9 mouse cellular contexts compared by ENCODE assay signal in the genomic region with DNA sequence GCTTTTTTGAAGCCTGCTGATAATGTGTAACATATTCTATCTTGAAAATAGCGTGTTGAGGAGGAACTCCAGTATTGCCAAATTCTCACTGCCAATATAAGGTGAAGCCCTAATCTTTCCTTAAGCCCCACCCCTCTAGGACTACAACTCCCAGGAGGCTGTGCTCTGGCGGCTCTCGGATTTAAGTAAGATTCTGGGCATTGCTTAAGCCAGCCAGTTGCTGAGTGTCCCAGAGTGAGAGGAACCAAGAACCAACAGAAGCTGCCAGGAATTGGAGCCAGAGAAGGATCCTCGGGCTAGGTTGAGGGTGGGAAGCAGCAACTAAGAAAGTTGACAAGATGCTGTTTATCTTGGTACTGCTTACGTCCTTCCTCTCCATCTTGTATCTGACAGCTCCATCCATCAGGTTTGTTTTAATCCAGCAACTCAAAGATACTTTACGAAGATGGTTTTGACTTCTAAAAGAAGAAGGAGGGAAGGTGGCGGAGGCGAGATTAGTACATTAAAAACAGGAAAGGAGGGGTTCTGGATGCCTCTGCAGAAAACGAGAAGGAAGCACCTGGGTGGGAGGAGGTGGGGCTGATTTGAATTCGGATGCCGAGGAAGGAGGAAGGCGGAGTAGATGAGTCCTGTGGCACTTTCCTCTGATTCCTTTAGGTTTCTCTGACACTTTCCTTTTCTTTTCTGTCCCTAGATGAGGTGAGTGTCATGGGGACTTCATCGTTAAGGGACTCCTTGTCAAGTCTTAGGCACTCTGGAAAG. TPM values are rescaled to one million over a fixed set of nuclear protein-coding genes. Genes with fewer than 3 reads are reported as not detected.
A peak's percentile ranks its signal among the peaks of the same experiment; 100 is the strongest.
DNase-seq lines count a peak whose midpoint lies in the region; ATAC-seq and TF ChIP-seq lines count a peak whose summit lies in the region.
"Had no signal": no experiment of that assay in that cellular context is flagged by ENCODE, and none has a peak within 500 bp of the region (broad histone marks: within the 10 kb centered on the region; RNA-seq: fewer than 3 reads in every experiment).

TSS of gene Rdh12 (plus strand) at position 212 of the 762 bp plus-strand sequence.

- WGBS in bone marrow, adult 2 months, result under 1% methylated on average over 13 of the region's 13 CpGs

- TF ChIP-seq POLR2A in bone marrow, adult 2 months (IDR thresholded peaks at IDR 0.05; ENCODE audit: borderline replicate concordance, control insufficient read depth, low read depth, low read length), result no peak

- DNase-seq in gastrocnemius, adult 18-20 months (ENCODE audit: low spot score), result peak; percentile 40
- DNase-seq in gastrocnemius, postnatal 10 days, result no peak
- peak; percentile 20 for DNase-seq in fibroblast of lung, adult 2 months (ENCODE audit: low read depth)
- peak; percentile 23 to 43 for DNase-seq in left cerebral cortex, postnatal 14 days (ENCODE audit: low spot score in 2 of 2)
- peak; percentile 14 to 22 for DNase-seq in right cerebral cortex, postnatal 36 days (ENCODE audit: low spot score in 2 of 2)

- no peaks in the 10 kb centered on the region for H3K4me1 ChIP-seq in bone marrow, adult 2 months (ENCODE audit: control insufficient read depth, insufficient read depth, low read length)

- ATAC-seq in hematopoietic stem cell, adult 5-6 weeks (replicated peaks in 1 of 2; ENCODE audit: insufficient read depth in 1 of 2, low FRiP score in 2 of 2, low TSS enrichment in 1 of 2, low read depth in 1 of 2, poor library complexity in 2 of 2, severe bottlenecking in 2 of 2), result peak; percentile 82 to 87
- ATAC-seq in megakaryocyte-erythroid progenitor cell, adult 5-6 weeks (replicated peaks; ENCODE audit: low FRiP score, low TSS enrichment, poor library complexity, severe bottlenecking), result peak; percentile 57
- ATAC-seq: Patski had no signal

- H3K27ac ChIP-seq in bone marrow, adult 2 months (ENCODE audit: control insufficient read depth, insufficient read depth, low read depth, low read length, poor library complexity), result peak within 1 kb of the TSS; percentile 82

- intact Hi-C loops in left cerebral cortex, postnatal 14 days (cut with DNase I), result no loop called here

- no peak for TF ChIP-seq CTCF in bone marrow, adult 2 months (IDR thresholded peaks at IDR 0.05; ENCODE audit: control insufficient read depth, insufficient read depth, low read length)

- H3K4me3 ChIP-seq in bone marrow, adult 2 months (replicated peaks; ENCODE audit: control insufficient read depth, low read depth, low read length), result peak within 1 kb of the TSS; percentile 80

RNA-seq across cellular contexts. Expression of gene Rdh12, which starts in this region (rescaled TPM):
- under 1 TPM in 1 of 2 experiments, not detected in 1; 0.09 TPM for total RNA-seq in gastrocnemius, adult 18-20 months (2021)
- under 1 TPM; 0.35 to 0.41 TPM for total RNA-seq in gastrocnemius, postnatal 10 days (2021)
- polyA plus RNA-seq in bone marrow, adult 2 months (2011; ENCODE audit: insufficient read depth, insufficient read length, low replicate concordance, missing spikeins), result 10.4 and 28.6 TPM in 2 replicates
- 15.8 and 17.6 TPM in 2 replicates for total RNA-seq in hematopoietic stem cell, adult 5-6 weeks (2017)
- total RNA-seq in left cerebral cortex, postnatal 14 days (2021), result 1 to 10 TPM in 1 of 2 experiments, under 1 TPM in 1; 0.94 to 1.2 TPM
- 1.2 and 5.7 TPM in 2 replicates for total RNA-seq in megakaryocyte-erythroid progenitor cell, adult 5-6 weeks (2014; fragmentation: Nextera tagmentation)
- 0.19 TPM in 1 of 2 replicates, not detected in the other for total RNA-seq in megakaryocyte-erythroid progenitor cell, adult 5-6 weeks (2017)

Comparison
In these comparisons a context has a peak if more than half of its experiments do, and no peak if none do; other contexts are left out.
1. Peak in DNase-seq in gastrocnemius, adult 18-20 months; RNA of the gene not detected or under 1 TPM.